Mouse (Mus musculus) heart, postnatal 0 days (tissue): ENCODE measurements at regions not wholly inside any gene's neighbourhood (a gene's known extent, or its start where the extent isn't known, plus 50 kb on each side); places are given as distances from the start of the nearest gene placed in this dataset.

Source experiments
- CTCF ChIP-seq: IDR thresholded peaks from 2 replicates; pipeline ENCODE4 v1.5.1; 2016; ENCODE audit warnings: antibody characterized with exemption, control low read depth, low read depth
- EP300 ChIP-seq: IDR thresholded peaks from 2 replicates; pipeline ENCODE4 v1.6.1; 2016; ENCODE audit warnings: antibody characterized with exemption, low read depth

DNA sequence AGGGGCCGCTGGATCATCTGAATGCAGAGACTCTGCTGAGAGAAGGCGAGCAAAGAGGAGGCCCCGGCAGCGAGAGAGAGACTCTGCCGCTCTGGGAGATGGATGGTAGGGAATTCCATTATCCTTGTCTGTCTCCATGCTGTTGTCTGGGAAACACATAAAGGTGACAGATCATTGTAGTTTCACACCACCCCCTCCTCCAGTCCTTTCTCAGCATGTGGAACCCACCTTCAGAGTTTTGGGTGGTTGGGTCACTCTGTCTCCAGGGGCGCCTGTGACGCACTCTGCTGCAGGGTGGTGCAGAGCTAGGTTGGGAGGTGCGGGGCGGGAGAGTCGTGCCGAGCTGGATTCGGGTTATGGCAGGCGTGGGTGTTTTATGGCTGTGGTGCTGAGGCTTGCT lies 164.1 kb upstream of the Glra1 start:
- TF ChIP-seq CTCF (no peak), EP300 (no peak)
